Mouse (Mus musculus): Measurements from ENCODE around the gene Gspt1. TPM values are rescaled to one million over a fixed set of nuclear protein-coding genes. Genes with fewer than 3 reads are reported as not detected.
A peak's percentile ranks its signal among the peaks of the same experiment; 100 is the strongest.

The Gspt1 gene
- total and polyA plus RNA-seq, 3 experiments, result 84.4 to 547 (median 376) TPM

- H3K27me3 ChIP-seq (ENCODE audit: control insufficient read depth in 1 of 2, insufficient read depth in 2 of 2, low read length in 2 of 2), result no peaks in the 10 kb centered on the region
- peaks cover 3 to 4% of the 10 kb centered on the region in 2 experiments; a peak in 3 of 4 replicates for H3K36me3 ChIP-seq (ENCODE audit: control insufficient read depth in 1 of 2, insufficient read depth in 2 of 2, low read length in 2 of 2)
- H3K4me3 ChIP-seq (ENCODE audit: control insufficient read depth in 1 of 2, insufficient read depth in 1 of 2, low read depth in 2 of 2, low read length in 2 of 2), result peak overlapping the region; percentile 55 to 62
- no peak overlapping the region for H3K27ac ChIP-seq (ENCODE audit: control insufficient read depth, low read depth, low read length)
- no peaks in the 10 kb centered on the region for H3K9me3 ChIP-seq (replicated peaks; ENCODE audit: insufficient read depth, low read length)
- DNase-seq (ENCODE audit: low read depth, low spot score), result peak; percentile 81
- TF ChIP-seq MEF2A (IDR thresholded peaks at IDR 0.05; ENCODE audit: extremely low read depth, insufficient replicate concordance, low read depth, low read length, poor library complexity, severe bottlenecking), result no peak
- no peak for TF ChIP-seq POLR2A (IDR thresholded peaks at IDR 0.05; ENCODE audit: control insufficient read depth in 1 of 2, insufficient read depth in 1 of 2, low read depth in 1 of 2, low read length in 2 of 2, poor library complexity in 1 of 2)
- TF ChIP-seq RAD21 (IDR thresholded peaks at IDR 0.05; ENCODE audit: low read depth, low read length), result peak; percentile 35
- peak; percentile 48 for TF ChIP-seq SMC3 (IDR thresholded peaks at IDR 0.05; ENCODE audit: low read depth, low read length)
- 0 out of 2 replicates have a peak, but pooled peaks have one; percentile 50 for TF ChIP-seq SIN3A (IDR thresholded peaks at IDR 0.05; ENCODE audit: low read length)
- no peak for TF ChIP-seq CHD1 (IDR thresholded peaks at IDR 0.05; ENCODE audit: low read depth, low read length)
- peak in 2 of 3 experiments; percentile 59 to 77; a peak in 4 of 6 replicates for TF ChIP-seq CTCF (IDR thresholded peaks at IDR 0.05 in 2 of 3, conservative IDR thresholded peaks at IDR 0.05 in 1 of 3; ENCODE audit: control insufficient read depth in 1 of 3, insufficient read depth in 1 of 3, low read depth in 2 of 3, low read length in 3 of 3, poor library complexity in 1 of 3, severe bottlenecking in 1 of 3)
- TF ChIP-seq MXI1 (IDR thresholded peaks at IDR 0.05; ENCODE audit: low read depth, low read length), result peak; percentile 38
- peak overlapping the region; percentile 82 for H3K9ac ChIP-seq (ENCODE audit: control insufficient read depth, low read depth, low read length, poor library complexity, severe bottlenecking)
- peaks cover 0 to 3% of the 10 kb centered on the region in 2 experiments; a peak in 1 of 4 replicates for H3K4me1 ChIP-seq (ENCODE audit: control insufficient read depth in 1 of 2, insufficient read depth in 2 of 2, low read length in 2 of 2)
- peaks cover 58% of the 10 kb centered on the region for H3K79me2 ChIP-seq (ENCODE audit: control insufficient read depth, insufficient read depth, low read length, poor library complexity)
These were observed 79.4 kb downstream of the Gspt1 start for GRCm38 (mm10) chr16:11174671-11175081.

- Histone ChIP-seq H3K27ac (ENCODE audit: control insufficient read depth, low read depth, low read length) (no peak overlapping the region), H3K9ac (ENCODE audit: control insufficient read depth, low read depth, low read length, poor library complexity, severe bottlenecking) (no peak overlapping the region), H3K79me2 (ENCODE audit: control insufficient read depth, insufficient read depth, low read length, poor library complexity) (peaks cover 81% of the 10 kb centered on the region), H3K36me3 (ENCODE audit: control insufficient read depth in 1 of 2, insufficient read depth in 2 of 2, low read length in 2 of 2) (peaks cover 0 to 4% of the 10 kb centered on the region in 2 experiments; a peak in 3 of 4 replicates), H3K4me1 (ENCODE audit: control insufficient read depth in 1 of 2, insufficient read depth in 2 of 2, low read length in 2 of 2) (peaks cover 0 to 3% of the 10 kb centered on the region in 2 experiments; a peak in 1 of 4 replicates), H3K4me3 (ENCODE audit: control insufficient read depth in 1 of 2, insufficient read depth in 1 of 2, low read depth in 2 of 2, low read length in 2 of 2) (no peak overlapping the region), H3K27me3 (ENCODE audit: control insufficient read depth in 1 of 2, insufficient read depth in 2 of 2, low read length in 2 of 2) (no peaks in the 10 kb centered on the region), H3K9me3 (replicated peaks; ENCODE audit: insufficient read depth, low read length) (no peaks in the 10 kb centered on the region)
- no peak for DNase-seq (ENCODE audit: low read depth, low spot score)
- no peak for TF ChIP-seq USF1 (IDR thresholded peaks at IDR 0.05; ENCODE audit: low read depth, low read length)
- no peak for TF ChIP-seq TAL1 (IDR thresholded peaks at IDR 0.05; ENCODE audit: low read length)
- no peak for TF ChIP-seq MXI1 (IDR thresholded peaks at IDR 0.05; ENCODE audit: low read depth, low read length)
- no peak for TF ChIP-seq MYC (IDR thresholded peaks at IDR 0.05; ENCODE audit: low read depth, low read length)
- no peak for TF ChIP-seq ZC3H11A (IDR thresholded peaks at IDR 0.05; ENCODE audit: low read depth, low read length)
- TF ChIP-seq MYB (IDR thresholded peaks at IDR 0.05; ENCODE audit: low read depth, low read length), result no peak
- TF ChIP-seq JUND (IDR thresholded peaks at IDR 0.05; ENCODE audit: low read depth, low read length), result no peak
- TF ChIP-seq ETS1 (IDR thresholded peaks at IDR 0.05; ENCODE audit: low read depth, low read length), result no peak
- TF ChIP-seq MAZ (IDR thresholded peaks at IDR 0.05; ENCODE audit: low read depth, low read length), result no peak
These were observed 82.4 kb downstream of the Gspt1 start for GRCm38 (mm10) chr16:11171679-11172078.

Other genes with a start within 250 kb of the Gspt1 start
- 0.42 and 0.73 TPM in 2 replicates for gene Snn, start 193.4 kb downstream of the Gspt1 start, total RNA-seq (2012; rRNA removed)
- 1 to 10 TPM in 1 of 2 experiments, not detected in 1; 2.4 TPM for gene Snn, start 193.4 kb downstream of the Gspt1 start, polyA plus RNA-seq (2012; ENCODE audit: insufficient read depth in 1 of 2, insufficient read length in 2 of 2, low read depth in 1 of 2, low replicate concordance in 2 of 2, missing spikeins in 1 of 2)
- 25.7 and 27.2 TPM in 2 replicates for gene Litaf, start 188.2 kb downstream of the Gspt1 start, total RNA-seq (2012; rRNA removed)
- gene Litaf, start 188.2 kb downstream of the Gspt1 start, polyA plus RNA-seq (2012; ENCODE audit: insufficient read depth in 1 of 2, insufficient read length in 2 of 2, low read depth in 1 of 2, low replicate concordance in 2 of 2, missing spikeins in 1 of 2), result 10 to 100 TPM in 1 of 2 experiments, not detected in 1; 50.1 TPM
- gene Txndc11, start 119.7 kb downstream of the Gspt1 start, total RNA-seq (2012; rRNA removed), result 19.7 and 24.9 TPM in 2 replicates
- 10 to 100 TPM in 1 of 2 experiments, not detected in 1; 33.7 TPM for gene Txndc11, start 119.7 kb downstream of the Gspt1 start, polyA plus RNA-seq (2012; ENCODE audit: insufficient read depth in 1 of 2, insufficient read length in 2 of 2, low read depth in 1 of 2, low replicate concordance in 2 of 2, missing spikeins in 1 of 2)
- gene Zc3h7a, start 77.9 kb downstream of the Gspt1 start, total RNA-seq (2012; rRNA removed), result 40.9 and 48.7 TPM in 2 replicates
- gene Zc3h7a, start 77.9 kb downstream of the Gspt1 start, polyA plus RNA-seq (2012; ENCODE audit: insufficient read depth in 1 of 2, insufficient read length in 2 of 2, low read depth in 1 of 2, low replicate concordance in 2 of 2, missing spikeins in 1 of 2), result 100 to 1,000 TPM in 1 of 2 experiments, 10 to 100 TPM in 1; 77.4 to 202 TPM
- gene Rsl1d1, start 51.0 kb downstream of the Gspt1 start, total RNA-seq (2012; rRNA removed), result 191 and 232 TPM in 2 replicates
- gene Rsl1d1, start 51.0 kb downstream of the Gspt1 start, polyA plus RNA-seq (2012; ENCODE audit: insufficient read depth in 1 of 2, insufficient read length in 2 of 2, low read depth in 1 of 2, low replicate concordance in 2 of 2, missing spikeins in 1 of 2), result 1,000 to 10,000 TPM in 1 of 2 experiments, 100 to 1,000 TPM in 1; 228 to 1,181 TPM
- not detected in 2 replicates for gene Tnfrsf17, start 59.5 kb upstream of the Gspt1 start, total RNA-seq (2012; rRNA removed)
- not detected for gene Tnfrsf17, start 59.5 kb upstream of the Gspt1 start, polyA plus RNA-seq (2012; ENCODE audit: insufficient read depth in 1 of 2, insufficient read length in 2 of 2, low read depth in 1 of 2, low replicate concordance in 2 of 2, missing spikeins in 1 of 2)
- 0.42 and 0.73 TPM in 2 replicates for gene Snx29, start 68.6 kb upstream of the Gspt1 start, total RNA-seq (2012; rRNA removed)
- gene Snx29, start 68.6 kb upstream of the Gspt1 start, polyA plus RNA-seq (2012; ENCODE audit: insufficient read depth in 1 of 2, insufficient read length in 2 of 2, low read depth in 1 of 2, low replicate concordance in 2 of 2, missing spikeins in 1 of 2), result under 1 TPM in 1 of 2 experiments, not detected in 1; 0.72 TPM

All from MEL (cell line).